Mouse (Mus musculus): ENCODE results near the gene Gm42906. TPM values are rescaled to one million over a fixed set of nuclear protein-coding genes. Genes with fewer than 3 reads are reported as not detected.

Gene Gm42906
- total and polyA plus RNA-seq, 2 experiments from 2014 or later, result not detected

DNA sequence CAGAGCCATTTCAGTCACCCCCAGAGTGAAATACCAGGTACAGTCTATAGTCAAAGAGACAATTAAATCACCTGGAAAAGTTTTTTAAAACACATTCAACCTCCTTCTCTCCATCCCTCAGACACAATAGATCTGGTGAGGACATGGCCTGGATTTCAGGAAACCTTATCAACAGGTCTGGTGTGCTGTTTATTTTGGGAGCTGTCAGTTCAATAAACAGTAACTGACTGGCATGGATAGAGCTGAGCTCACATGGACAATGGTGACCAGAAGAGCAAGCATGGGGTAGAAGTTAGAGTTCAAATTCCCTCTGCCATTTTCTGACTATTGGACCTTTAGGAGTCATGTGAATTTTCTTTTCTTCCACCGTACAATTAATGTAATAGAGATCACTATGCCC lies 205.2 kb downstream of the Gm42906 start:
- no peak overlapping the region for H3K4me3 ChIP-seq (ENCODE audit: low read length)
- no peaks in the 10 kb centered on the region for H3K27me3 ChIP-seq (ENCODE audit: insufficient read depth, low read length)
- WGBS, result 87% methylated on average over 1 of the region's 1 CpGs
- H3K4me1 ChIP-seq (ENCODE audit: insufficient read depth, low read length), result no peaks in the 10 kb centered on the region
- no peak overlapping the region for H3K27ac ChIP-seq
- no peak overlapping the region for H3K9ac ChIP-seq (replicated peaks; ENCODE audit: low read length)
- no peak overlapping the region for H3K4me2 ChIP-seq (ENCODE audit: low read depth, low read length)
- no peaks in the 10 kb centered on the region for H3K36me3 ChIP-seq (ENCODE audit: insufficient read depth, low read length)
- H3K9me3 ChIP-seq (ENCODE audit: low read length), result no peaks in the 10 kb centered on the region
- no peak for TF ChIP-seq CTCF (IDR thresholded peaks at IDR 0.05; ENCODE audit: low read depth)
- DNase-seq (ENCODE audit: low spot score) (no peak), ATAC-seq (no peak)

DNA sequence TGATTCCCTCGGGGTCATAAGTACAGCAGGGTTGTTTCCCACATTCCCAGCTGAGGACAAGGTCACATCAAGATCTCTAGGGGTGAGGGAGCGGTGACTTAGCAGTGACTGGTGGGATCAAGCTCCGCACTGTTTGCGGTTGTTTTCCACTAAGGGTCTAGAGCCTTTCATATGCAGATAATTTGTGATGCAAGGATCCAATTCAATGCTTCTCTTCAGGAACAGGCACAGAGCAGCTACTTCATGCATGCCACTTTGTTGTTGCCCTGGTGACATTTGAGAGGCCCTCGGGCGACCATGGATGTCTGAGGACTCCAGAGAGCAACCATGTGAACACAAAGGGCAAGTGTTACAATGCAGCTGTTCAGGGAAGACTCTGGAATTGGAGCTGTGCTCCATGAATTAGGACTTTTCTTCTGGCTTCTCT lies 209.3 kb downstream of the Gm42906 start:
- H3K4me1 ChIP-seq (ENCODE audit: insufficient read depth, low read length), result no peaks in the 10 kb centered on the region
- H3K9ac ChIP-seq (replicated peaks; ENCODE audit: low read length), result no peak overlapping the region
- H3K9me3 ChIP-seq (ENCODE audit: low read length), result no peaks in the 10 kb centered on the region
- no peaks in the 10 kb centered on the region for H3K27me3 ChIP-seq (ENCODE audit: insufficient read depth, low read length)
- H3K4me2 ChIP-seq (ENCODE audit: low read depth, low read length), result no peak overlapping the region
- ATAC-seq (peak; percentile 92), DNase-seq (ENCODE audit: low spot score) (peak; percentile 61)
- 13% methylated on average over 6 of the region's 6 CpGs for WGBS
- TF ChIP-seq CTCF (IDR thresholded peaks at IDR 0.05; ENCODE audit: low read depth), result no peak
- H3K36me3 ChIP-seq (ENCODE audit: insufficient read depth, low read length), result no peaks in the 10 kb centered on the region
- no peak overlapping the region for H3K4me3 ChIP-seq (ENCODE audit: low read length)
- peak overlapping the region; percentile 27; the same call in 1 of the 2 replicates for H3K27ac ChIP-seq

DNA sequence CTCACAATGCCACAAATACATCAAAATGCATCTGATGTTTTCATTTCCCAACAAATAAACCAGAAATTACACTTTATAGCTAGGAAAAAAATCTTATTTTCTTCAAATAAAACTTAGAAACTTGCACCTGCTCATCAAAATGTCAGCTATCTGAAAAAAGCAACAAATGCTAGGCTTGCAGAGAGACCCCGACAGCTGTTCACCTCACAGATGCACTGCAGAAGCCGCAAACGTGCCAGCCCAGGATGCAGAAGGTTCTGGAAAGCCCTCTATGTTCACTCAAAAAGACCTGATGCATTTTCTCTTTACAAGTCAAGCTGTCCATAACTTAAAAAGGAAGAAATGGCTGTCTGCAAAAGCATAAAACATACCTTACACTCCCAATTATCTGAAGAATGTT lies 214.9 kb downstream of the Gm42906 start:
- Histone ChIP-seq H3K27me3 (ENCODE audit: insufficient read depth, low read length) (no peaks in the 10 kb centered on the region), H3K4me2 (ENCODE audit: low read depth, low read length) (no peak overlapping the region), H3K9me3 (ENCODE audit: low read length) (no peaks in the 10 kb centered on the region), H3K36me3 (ENCODE audit: insufficient read depth, low read length) (no peaks in the 10 kb centered on the region), H3K9ac (replicated peaks; ENCODE audit: low read length) (no peak overlapping the region), H3K27ac (no peak overlapping the region), H3K4me3 (ENCODE audit: low read length) (no peak overlapping the region), H3K4me1 (ENCODE audit: insufficient read depth, low read length) (no peaks in the 10 kb centered on the region)
- no peak for TF ChIP-seq CTCF (IDR thresholded peaks at IDR 0.05; ENCODE audit: low read depth)
- DNase-seq (ENCODE audit: low spot score) (no peak), ATAC-seq (no peak)
- WGBS, result 63% methylated on average over 3 of the region's 3 CpGs

DNA sequence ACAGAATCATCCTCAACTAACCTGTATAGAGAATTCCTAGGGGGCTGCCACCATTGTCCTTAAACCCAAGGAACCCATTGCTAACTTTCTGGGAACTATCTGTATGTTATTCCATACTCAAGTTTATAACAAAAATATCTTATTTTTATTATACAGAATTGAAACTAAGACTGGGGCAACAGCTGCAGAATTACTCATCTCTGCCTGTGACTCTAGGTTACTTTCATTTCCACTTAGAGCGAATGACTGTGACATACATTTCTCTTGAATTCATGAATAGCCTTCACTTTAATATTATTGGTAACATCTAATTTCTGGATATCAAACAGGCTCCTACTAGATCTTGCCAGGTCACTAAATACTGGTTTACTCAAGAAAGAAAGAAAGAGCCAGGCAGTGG lies 217.1 kb downstream of the Gm42906 start:
- no peaks in the 10 kb centered on the region for H3K27me3 ChIP-seq (ENCODE audit: insufficient read depth, low read length)
- TF ChIP-seq CTCF (IDR thresholded peaks at IDR 0.05; ENCODE audit: low read depth), result no peak
- WGBS, result 96% methylated on average over 1 of the region's 1 CpGs
- H3K4me3 ChIP-seq (ENCODE audit: low read length), result no peak overlapping the region
- no peak for DNase-seq (ENCODE audit: low spot score)
- no peaks in the 10 kb centered on the region for H3K4me1 ChIP-seq (ENCODE audit: insufficient read depth, low read length)
- H3K9me3 ChIP-seq (ENCODE audit: low read length), result no peaks in the 10 kb centered on the region
- no peaks in the 10 kb centered on the region for H3K36me3 ChIP-seq (ENCODE audit: insufficient read depth, low read length)
- no peak overlapping the region for H3K27ac ChIP-seq
- no peak for ATAC-seq
- no peak overlapping the region for H3K9ac ChIP-seq (replicated peaks; ENCODE audit: low read length)
- no peak overlapping the region for H3K4me2 ChIP-seq (ENCODE audit: low read depth, low read length)

DNA sequence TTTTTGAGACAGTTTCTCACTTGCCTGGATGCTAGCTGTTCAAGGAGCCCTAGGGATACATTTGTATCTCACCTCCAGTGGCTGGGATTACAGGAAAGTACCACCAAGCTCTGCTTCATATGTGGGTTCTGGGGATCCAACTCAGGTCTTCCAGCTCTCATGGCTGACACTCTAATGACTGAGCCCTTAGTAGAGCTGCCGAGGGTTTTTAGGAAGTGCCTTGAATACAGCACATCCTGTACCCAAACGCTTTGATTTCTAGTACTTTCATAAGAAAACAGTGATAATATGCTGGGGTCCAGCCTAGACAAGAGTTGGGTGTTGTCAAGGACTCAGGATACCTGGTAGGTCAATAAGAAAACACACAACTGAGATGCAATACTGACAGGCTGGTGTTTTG lies 217.9 kb downstream of the Gm42906 start:
- Histone ChIP-seq H3K4me1 (ENCODE audit: insufficient read depth, low read length) (no peaks in the 10 kb centered on the region), H3K27me3 (ENCODE audit: insufficient read depth, low read length) (no peaks in the 10 kb centered on the region), H3K36me3 (ENCODE audit: insufficient read depth, low read length) (no peaks in the 10 kb centered on the region), H3K4me3 (ENCODE audit: low read length) (no peak overlapping the region), H3K27ac (no peak overlapping the region), H3K4me2 (ENCODE audit: low read depth, low read length) (no peak overlapping the region), H3K9ac (replicated peaks; ENCODE audit: low read length) (no peak overlapping the region), H3K9me3 (ENCODE audit: low read length) (no peaks in the 10 kb centered on the region)
- TF ChIP-seq CTCF (IDR thresholded peaks at IDR 0.05; ENCODE audit: low read depth), result no peak
- ATAC-seq (no peak), DNase-seq (ENCODE audit: low spot score) (no peak)
- WGBS, result 90% methylated on average over 2 of the region's 2 CpGs

DNA sequence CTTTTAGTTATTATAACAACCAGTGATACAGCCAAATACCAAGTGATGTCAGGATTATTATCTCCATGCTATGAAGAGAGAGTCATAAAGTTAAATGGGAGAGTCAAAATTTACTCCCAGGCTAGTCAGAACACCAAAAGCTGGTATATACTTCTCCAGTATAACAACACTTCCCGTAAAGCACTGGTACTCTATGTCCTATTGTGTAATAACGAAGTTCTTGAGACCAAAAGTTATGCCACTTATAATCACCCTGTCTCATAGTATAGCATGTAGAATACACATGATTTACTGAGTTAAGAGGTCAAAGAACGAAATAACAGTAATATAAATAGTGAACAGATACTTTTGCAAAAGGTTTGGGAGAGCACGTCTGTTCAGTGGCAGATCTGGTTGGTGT lies 222.9 kb downstream of the Gm42906 start:
- Histone ChIP-seq H3K4me3 (ENCODE audit: low read length) (no peak overlapping the region), H3K27ac (no peak overlapping the region), H3K4me2 (ENCODE audit: low read depth, low read length) (no peak overlapping the region), H3K9ac (replicated peaks; ENCODE audit: low read length) (no peak overlapping the region), H3K27me3 (ENCODE audit: insufficient read depth, low read length) (no peaks in the 10 kb centered on the region), H3K4me1 (ENCODE audit: insufficient read depth, low read length) (no peaks in the 10 kb centered on the region), H3K9me3 (ENCODE audit: low read length) (no peaks in the 10 kb centered on the region), H3K36me3 (ENCODE audit: insufficient read depth, low read length) (no peaks in the 10 kb centered on the region)
- DNase-seq (ENCODE audit: low spot score), result no peak
- no peak for ATAC-seq
- 94% methylated on average over 4 of the region's 4 CpGs for WGBS
- TF ChIP-seq CTCF (IDR thresholded peaks at IDR 0.05; ENCODE audit: low read depth), result no peak

DNA sequence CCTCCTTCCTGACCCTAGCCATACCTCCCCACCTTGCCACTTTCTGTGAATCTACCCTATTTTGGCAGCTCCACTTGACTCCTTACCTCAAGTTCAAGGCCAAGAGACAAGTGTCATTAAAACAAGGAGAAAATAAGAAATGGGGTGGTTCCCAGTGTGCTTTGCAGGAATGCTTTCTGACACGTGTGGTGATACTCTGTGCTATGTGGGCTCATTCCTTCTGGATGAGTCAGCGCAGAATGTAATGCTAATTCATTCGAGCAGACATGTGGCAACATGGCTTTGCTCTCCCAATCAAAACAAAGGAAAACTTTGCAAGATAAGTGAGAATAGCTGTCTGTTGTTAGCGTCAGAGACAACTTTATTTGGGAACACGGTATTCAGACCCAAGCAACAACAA lies 225.0 kb downstream of the Gm42906 start:
- no peak overlapping the region for H3K27ac ChIP-seq
- H3K27me3 ChIP-seq (ENCODE audit: insufficient read depth, low read length), result no peaks in the 10 kb centered on the region
- no peaks in the 10 kb centered on the region for H3K36me3 ChIP-seq (ENCODE audit: insufficient read depth, low read length)
- ATAC-seq (no peak), DNase-seq (ENCODE audit: low spot score) (no peak)
- no peaks in the 10 kb centered on the region for H3K9me3 ChIP-seq (ENCODE audit: low read length)
- no peak overlapping the region for H3K4me3 ChIP-seq (ENCODE audit: low read length)
- H3K4me1 ChIP-seq (ENCODE audit: insufficient read depth, low read length), result no peaks in the 10 kb centered on the region
- H3K9ac ChIP-seq (replicated peaks; ENCODE audit: low read length), result no peak overlapping the region
- H3K4me2 ChIP-seq (ENCODE audit: low read depth, low read length), result no peak overlapping the region
- no peak for TF ChIP-seq CTCF (IDR thresholded peaks at IDR 0.05; ENCODE audit: low read depth)
- WGBS, result 73% methylated on average over 5 of the region's 5 CpGs
